Mouse (Mus musculus) telencephalon, adult 2 months (tissue): ENCODE results near the gene Ern2.

Experiments
- DNase-seq: peaks from one replicate; pipeline ENCODE4 v3.0.0-alpha.2; 2011; ENCODE audit warnings: low read depth, low spot score

Gene Ern2

GRCm38 (mm10) chr7:122186043-122186442 lies at the start of gene Ern2:
Gene Ern2 (minus strand): TSS chr7:122186207.
- no peak for DNase-seq

DNA sequence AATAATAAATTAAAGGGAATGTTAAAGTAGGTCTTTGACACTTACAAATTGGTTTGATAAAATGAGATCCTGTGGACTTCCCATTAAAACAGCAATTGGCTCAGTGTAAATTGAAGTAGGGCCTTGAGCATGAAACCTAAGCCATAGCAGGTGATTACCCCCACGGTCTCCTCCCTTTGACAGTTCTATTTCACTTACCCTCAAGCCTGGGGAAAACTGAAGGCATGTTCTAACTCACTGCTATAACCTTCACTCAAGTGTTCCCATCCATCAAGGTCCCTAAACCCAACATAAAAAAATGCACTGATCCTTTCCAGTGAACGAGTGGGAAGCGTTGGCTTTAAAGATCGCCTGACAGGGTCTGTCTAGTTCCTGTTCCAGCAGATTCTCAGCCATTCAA lies 44.9 kb upstream of the Ern2 start:
- no peak for DNase-seq

DNA sequence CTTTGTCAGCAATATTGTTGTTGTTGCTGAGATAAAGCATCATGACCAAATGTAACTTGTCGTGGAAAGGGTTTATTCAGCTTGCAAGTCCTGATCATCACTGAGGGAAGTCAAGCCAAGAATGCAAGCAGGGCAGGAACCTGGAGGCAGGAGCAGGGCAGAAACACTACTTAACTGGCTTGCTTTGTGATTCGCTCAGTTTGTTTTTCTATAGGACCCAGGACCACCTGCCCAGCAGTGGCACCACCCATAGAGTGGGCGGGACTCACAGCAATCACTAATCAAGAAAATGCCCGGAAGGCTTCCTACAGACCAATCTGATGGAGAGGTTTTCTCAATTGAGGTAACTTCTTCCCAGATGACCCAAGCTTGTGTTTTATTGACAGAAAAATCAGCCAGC lies 43.9 kb upstream of the Ern2 start:
- no peak for DNase-seq

DNA sequence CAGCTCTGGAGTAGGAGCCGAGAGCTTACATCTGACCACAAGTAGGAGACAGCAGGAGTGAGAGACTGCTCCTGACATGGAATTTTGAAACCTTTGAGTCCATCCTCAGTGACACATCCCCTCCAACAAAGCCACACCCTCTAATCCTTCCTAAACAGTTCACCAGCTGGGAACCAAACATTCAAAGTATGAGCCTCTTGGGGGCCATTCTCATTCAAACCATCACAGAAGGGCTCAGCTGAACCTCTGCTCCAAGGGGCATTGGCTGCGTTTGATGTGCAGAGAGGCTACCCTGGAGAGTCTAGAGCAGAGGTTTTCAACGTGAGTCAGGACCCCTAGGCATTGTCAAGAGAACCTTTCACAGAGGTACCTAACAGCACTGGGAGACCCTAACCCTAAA lies 43.3 kb upstream of the Ern2 start:
- DNase-seq = no peak

- no peak for DNase-seq
These were observed 40.7 kb upstream of the Ern2 start for GRCm38 (mm10) chr7:122226744-122227143.

DNA sequence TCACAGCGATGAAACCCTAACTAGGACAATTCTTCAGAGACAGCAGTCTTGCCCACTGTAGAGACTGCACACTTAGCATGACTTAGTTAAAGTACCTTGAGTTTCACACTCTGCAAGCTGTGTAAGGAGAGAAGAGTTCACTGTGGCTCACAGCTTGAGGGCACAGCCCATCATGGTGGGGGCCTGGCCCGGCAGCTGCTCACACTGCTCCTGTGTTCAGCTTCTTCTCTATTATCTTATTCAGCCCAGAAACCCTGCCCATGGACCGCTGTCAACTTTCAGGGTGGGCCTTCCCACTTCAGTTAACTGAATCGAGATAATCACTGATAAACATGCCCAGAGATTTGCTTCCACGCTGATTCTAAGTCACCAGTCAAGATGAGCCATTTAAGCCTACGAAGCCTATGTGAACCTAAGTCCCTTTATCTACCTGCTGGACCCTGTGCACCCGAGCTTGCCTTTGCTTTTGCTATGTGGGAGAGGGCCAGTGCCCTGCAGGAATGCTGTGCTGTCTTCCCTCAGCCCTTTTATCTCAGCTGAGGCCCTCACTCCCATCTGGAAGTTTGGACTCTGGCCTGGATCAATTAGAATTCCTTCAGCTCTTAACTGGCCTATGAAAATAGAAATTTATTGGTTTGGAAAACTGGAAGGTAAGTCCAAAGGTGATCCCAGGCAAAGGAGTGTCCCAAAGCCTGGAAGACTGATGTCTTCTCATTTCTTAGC lies 40.2 kb upstream of the Ern2 start:
- DNase-seq = no peak

DNA sequence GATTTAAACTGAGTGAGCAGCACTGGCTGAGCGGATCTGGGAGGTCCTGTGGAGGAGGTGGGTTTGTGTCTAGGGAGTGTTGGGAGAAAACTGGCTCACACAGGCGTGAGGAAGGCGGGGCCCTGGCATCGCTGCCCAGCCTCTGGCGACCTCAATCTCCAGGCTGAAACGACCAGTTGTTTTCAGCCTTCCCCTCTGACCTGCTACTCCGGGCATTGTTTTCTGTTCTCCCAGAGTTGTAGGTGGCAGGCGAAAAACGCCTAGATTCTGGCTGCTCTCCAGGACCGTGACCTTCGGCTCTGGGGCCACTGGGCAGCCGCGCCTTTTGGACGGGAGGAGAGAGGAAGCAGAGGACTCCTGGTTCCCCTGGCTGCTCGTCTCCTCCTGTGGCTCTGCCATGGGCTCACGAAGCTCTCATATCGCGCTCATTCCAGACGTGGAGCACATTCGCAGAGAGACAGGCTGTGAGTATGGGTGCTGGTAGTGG lies 33.4 kb upstream of the Ern2 start, which contains the start of gene Chp2:
Gene Chp2, plus strand, starts transcription at position 182 of the 487 bp plus-strand sequence.
- DNase-seq = no peak

DNA sequence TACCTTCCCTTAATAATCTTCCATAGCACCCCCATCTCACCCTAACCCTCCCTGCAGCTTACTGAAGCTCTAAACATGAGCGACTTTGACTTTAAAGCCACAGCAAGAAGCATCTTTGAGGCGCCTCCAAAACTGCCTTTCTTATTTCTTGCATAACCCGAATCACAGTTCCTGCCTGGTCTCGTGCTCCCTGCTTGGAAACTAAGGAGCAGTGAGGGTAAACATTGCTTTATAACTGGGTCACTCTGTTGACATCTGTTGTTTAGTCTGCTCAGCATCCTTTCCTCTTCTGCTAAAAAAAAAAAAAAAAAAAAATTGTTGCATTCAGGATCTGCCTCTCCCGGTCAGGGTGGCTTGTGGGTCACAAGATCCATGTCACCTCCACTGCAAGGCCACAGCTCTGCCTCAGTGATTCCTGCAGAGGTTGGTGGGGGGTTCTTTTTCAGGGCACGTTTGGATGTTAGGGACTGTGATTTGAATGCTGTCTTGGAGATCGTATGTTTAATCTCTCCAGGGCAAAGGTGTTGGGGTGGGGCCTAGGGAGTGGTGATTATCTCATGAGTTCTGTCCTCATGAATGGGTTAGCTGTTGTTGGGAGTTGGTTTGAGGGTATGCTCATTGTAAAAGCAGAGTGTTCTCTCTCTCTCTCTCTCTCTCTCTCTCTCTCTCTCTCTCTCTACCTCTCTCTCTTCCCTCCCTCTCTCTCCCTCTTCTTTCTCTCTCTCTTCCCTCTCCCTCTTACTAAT lies 22.4 kb upstream of the Ern2 start:
- no peak for DNase-seq

DNA sequence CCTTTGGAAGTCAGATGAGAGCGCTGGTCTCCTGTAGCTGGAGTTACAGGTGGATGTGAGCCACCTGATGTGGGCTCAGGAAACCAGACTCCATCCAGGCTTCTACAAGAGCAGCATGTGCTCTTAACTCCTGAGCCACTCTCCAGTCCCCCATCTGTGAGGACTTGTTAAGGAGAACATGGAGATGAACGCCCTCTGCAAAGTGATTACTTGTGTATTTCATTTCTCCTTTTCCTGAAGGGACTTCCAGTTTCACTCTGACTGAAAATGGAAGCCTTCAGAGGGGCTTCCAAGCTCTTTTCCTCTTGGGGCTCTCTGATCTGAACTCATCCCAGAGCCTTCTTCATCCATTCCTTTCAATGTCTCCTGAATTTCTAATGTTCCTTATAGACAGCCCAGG lies 20.1 kb upstream of the Ern2 start:
- DNase-seq = no peak

- no peak for DNase-seq
These were observed 17.9 kb upstream of the Ern2 start for GRCm38 (mm10) chr7:122203936-122204335.

GRCm38 (mm10) chr7:122199296-122199695 lies 13.3 kb upstream of the Ern2 start:
- DNase-seq = no peak

DNA sequence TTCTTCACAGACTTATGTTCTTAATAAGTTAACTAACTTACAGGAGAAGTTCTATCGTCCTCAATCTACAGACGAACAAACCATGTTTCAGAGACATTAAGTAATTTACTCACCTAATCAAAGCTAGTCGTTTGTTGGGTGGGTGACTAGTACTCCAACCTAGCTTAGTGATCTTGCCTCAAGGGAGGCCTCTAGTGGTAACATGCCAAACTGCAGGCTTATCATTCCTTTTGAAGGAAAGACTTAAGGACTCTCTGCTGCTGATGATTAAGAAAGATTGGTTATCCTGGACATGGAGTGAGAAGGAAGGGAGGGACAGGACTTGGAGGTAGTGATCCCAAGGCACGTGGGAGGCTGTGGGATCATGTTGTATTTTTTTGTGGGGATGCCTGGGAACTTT lies 11.3 kb upstream of the Ern2 start:
- DNase-seq = peak; percentile 32

- DNase-seq = no peak
These were observed 10.8 kb upstream of the Ern2 start for GRCm38 (mm10) chr7:122196771-122197170.

- no peak for DNase-seq
These were observed 7.9 kb upstream of the Ern2 start for GRCm38 (mm10) chr7:122193919-122194318.

DNA sequence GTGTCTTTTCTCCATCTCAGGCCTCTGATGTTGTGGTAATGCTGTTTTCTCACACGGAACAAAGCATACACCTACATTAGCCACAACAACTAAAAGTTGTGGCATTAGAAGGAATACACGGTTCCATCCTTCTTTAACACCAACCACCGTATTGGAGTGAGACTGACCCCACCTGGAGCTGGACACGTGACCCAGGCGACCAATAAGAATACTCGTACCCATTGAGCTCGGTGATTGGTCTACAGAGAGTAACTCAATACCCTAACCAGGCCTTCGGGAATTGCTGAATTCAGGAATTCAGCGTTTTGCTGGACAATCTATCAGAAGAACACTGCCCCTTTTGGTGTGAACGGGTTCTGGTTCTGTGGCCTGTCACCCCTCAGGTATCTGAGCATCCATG lies 5.1 kb upstream of the Ern2 start:
- no peak for DNase-seq

DNA sequence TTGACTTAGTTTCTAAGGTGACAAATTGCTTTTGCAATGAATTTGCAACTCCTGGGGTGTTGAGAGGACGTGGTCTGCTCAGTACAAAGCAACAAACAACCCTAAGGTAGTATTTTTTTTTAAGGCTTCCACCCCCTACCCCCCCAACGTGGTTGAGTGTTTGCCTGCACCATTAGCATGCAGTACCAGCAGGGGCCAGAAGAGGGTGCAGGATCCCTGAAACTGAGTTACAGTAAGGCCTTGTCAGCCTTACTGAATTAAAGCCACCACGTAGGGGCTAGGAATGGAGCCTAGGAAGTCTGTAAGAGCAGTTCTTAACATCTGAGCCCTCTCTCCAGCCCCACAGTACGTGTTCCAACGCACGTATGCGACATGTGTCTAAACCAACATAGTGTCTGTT lies 3.5 kb upstream of the Ern2 start:
- DNase-seq = no peak

DNA sequence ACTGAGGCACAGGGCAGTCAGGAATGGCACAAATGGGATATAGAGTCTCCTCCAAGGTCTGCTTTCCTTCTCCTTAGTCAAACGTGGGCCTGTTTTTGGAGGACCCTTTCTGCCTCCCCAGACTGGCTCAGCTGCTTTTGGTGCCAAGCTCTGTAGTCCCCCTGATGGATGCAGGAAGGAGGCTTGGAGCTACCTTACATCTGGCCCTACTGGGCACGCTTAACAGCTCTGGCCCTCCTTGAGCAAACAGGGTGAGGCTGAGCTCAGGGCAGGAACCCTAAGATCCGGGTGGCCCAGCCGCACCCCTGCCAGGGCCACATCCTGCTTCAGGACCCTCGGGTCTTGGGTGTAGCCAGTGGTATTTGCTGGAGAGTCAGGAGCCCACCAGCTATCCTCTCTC lies 1.4 kb downstream of the Ern2 start:
- DNase-seq = no peak

- DNase-seq = no peak
These were observed 5.3 kb downstream of the Ern2 start for GRCm38 (mm10) chr7:122180720-122181119.

- DNase-seq = no peak
These were observed 14.4 kb downstream of the Ern2 start for GRCm38 (mm10) chr7:122171613-122172012.

GRCm38 (mm10) chr7:122170705-122171104 lies 15.3 kb downstream of the Ern2 start:
- no peak for DNase-seq

DNA sequence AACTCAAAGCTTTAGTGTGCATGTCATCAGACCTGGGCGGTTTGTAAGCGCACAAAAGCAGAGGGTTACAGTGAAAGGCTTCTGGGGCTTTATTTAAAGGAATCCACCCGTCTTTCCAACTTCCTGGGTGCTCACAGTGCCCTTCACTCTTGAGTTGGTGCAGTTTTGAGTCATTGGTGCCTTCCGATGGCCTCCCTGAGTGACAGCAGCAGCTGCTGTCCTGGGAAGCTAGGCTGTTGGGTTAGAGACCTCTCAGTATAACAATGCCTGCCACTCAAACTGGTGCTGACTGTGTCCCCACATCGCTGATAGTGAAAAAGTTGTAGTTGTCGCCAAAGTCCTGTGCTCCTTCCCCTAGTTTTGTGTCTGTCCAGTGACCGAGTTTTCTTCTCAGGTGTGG lies 18.8 kb downstream of the Ern2 start:
- no peak for DNase-seq

- DNase-seq = no peak
These were observed 22.2 kb downstream of the Ern2 start for GRCm38 (mm10) chr7:122163766-122164165.

DNA sequence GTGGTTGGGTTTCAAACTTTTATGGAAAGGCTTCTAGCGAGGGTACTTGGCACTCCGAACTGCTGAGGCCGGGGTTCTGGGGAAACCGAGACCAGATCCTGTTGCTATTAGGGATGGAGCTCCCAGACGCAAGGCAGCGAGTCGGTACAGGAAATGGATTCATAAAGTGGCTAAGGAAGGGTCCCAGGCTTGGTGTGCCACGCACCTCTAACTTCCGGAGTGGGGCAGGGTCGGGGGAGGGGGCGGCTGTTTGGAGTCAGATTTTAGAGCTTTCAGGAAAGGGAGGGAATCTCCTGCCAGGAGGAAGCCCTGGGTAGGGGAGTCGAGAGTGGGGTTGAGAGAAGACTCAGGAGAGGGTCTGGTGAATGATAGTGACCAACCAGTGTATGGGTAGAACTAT lies 26.0 kb downstream of the Ern2 start:
- DNase-seq = no peak
